In genomic region chr1:181280826-181281225, GRCm38 (mm10) we compare ENCODE assay signal across 14 mouse cellular contexts.
DNase-seq lines count a peak whose midpoint lies in the region; ATAC-seq and TF ChIP-seq lines count a peak whose summit lies in the region.
"Had no signal": no experiment of that assay in that cellular context is flagged by ENCODE, and none has a peak within 500 bp of the region (broad histone marks: within the 10 kb centered on the region; RNA-seq: fewer than 3 reads in every experiment).

No protein-coding gene starts in this region.

- no peaks in the 10 kb centered on the region for H3K36me3 ChIP-seq in heart, embryonic 10.5 days
- H3K36me3 ChIP-seq in lung, embryonic 14.5 days (ENCODE audit: insufficient read depth) = no peaks in the 10 kb centered on the region
- no peaks in the 10 kb centered on the region for H3K36me3 ChIP-seq in splenic B cell, adult 2 months (ENCODE audit: control insufficient read depth, insufficient read depth, low read length, poor library complexity, severe bottlenecking)
- H3K36me3 ChIP-seq: embryonic facial prominence, embryonic 10.5 days; midbrain, embryonic 13.5 days had no signal

- no peak overlapping the region for H3K4me3 ChIP-seq in heart, embryonic 10.5 days
- H3K4me3 ChIP-seq in lung, embryonic 14.5 days (ENCODE audit: low read depth, low read length) = no peak overlapping the region
- H3K4me3 ChIP-seq: embryonic facial prominence, embryonic 10.5 days; heart, adult 2 months; midbrain, embryonic 13.5 days had no signal

- no peak overlapping the region for H3K4me2 ChIP-seq in lung, embryonic 14.5 days
- H3K4me2 ChIP-seq: midbrain, embryonic 13.5 days had no signal

- no peaks in the 10 kb centered on the region for H3K9me3 ChIP-seq in heart, embryonic 10.5 days
- no peaks in the 10 kb centered on the region for H3K9me3 ChIP-seq in lung, embryonic 14.5 days (ENCODE audit: low read depth, low read length)
- H3K9me3 ChIP-seq: embryonic facial prominence, embryonic 10.5 days; midbrain, embryonic 13.5 days had no signal

- H3K9ac ChIP-seq in lung, embryonic 14.5 days = no peak overlapping the region
- H3K9ac ChIP-seq: midbrain, embryonic 13.5 days had no signal

- DNase-seq in heart, embryonic 10.5 days (ENCODE audit: low spot score) = peak; percentile 55
- DNase-seq in heart, postnatal 14 days = no peak
- DNase-seq in lung, embryonic 14.5 days = no peak
- DNase-seq in lung, postnatal 4 days = no peak
- DNase-seq in brain, adult 2 months (ENCODE audit: low read depth, low spot score) = peak; percentile 12
- DNase-seq in splenic B cell, adult 2 months (ENCODE audit: low read depth, low spot score) = peak; percentile 26
- DNase-seq in right cerebral cortex, adult 18-20 months = no peak
- DNase-seq in urinary bladder, postnatal 25 days (ENCODE audit: low spot score) = no peak
- DNase-seq: cerebellum, postnatal 14 days; heart, adult 2 months; heart, postnatal 10 days; lung, postnatal 14 days had no signal

- TF ChIP-seq CTCF in lung, embryonic 14.5 days (IDR thresholded peaks at IDR 0.05; ENCODE audit: low read depth) = peak; percentile 21

- intact Hi-C loops in heart, postnatal 14 days (cut with DNase I) = no loop called here

- peaks cover 2% of the 10 kb centered on the region; the same call in 1 of the 2 replicates for H3K27me3 ChIP-seq in heart, embryonic 10.5 days (ENCODE audit: insufficient read depth, poor library complexity, severe bottlenecking)
- no peaks in the 10 kb centered on the region for H3K27me3 ChIP-seq in lung, embryonic 14.5 days (ENCODE audit: insufficient read depth, low read length)
- no peaks in the 10 kb centered on the region for H3K27me3 ChIP-seq in splenic B cell, adult 2 months (ENCODE audit: control insufficient read depth, insufficient read depth, low read length, poor library complexity, severe bottlenecking)
- H3K27me3 ChIP-seq: midbrain, embryonic 13.5 days had no signal

- ATAC-seq in lung, embryonic 14.5 days (ENCODE audit: insufficient read depth) = no peak
- ATAC-seq: midbrain, embryonic 13.5 days had no signal

- no peaks in the 10 kb centered on the region for H3K4me1 ChIP-seq in heart, embryonic 10.5 days
- no peaks in the 10 kb centered on the region for H3K4me1 ChIP-seq in lung, embryonic 14.5 days (ENCODE audit: insufficient read depth)
- H3K4me1 ChIP-seq: embryonic facial prominence, embryonic 10.5 days; midbrain, embryonic 13.5 days had no signal

- WGBS in heart, embryonic 10.5 days = 85% methylated on average over 5 of the region's 5 CpGs
- whole genome bisulfite sequencing in lung, embryonic 14.5 days = 83% methylated on average over 5 of the region's 5 CpGs

- no peak overlapping the region for H3K27ac ChIP-seq in heart, embryonic 10.5 days
- H3K27ac ChIP-seq in lung, embryonic 14.5 days (ENCODE audit: low read depth) = no peak overlapping the region
- H3K27ac ChIP-seq: embryonic facial prominence, embryonic 10.5 days; heart, adult 2 months; midbrain, embryonic 13.5 days had no signal

Comparison
In these comparisons a context has a peak if more than half of its experiments do, and no peak if none do; other contexts are left out.
1. DNase-seq: peak in heart, embryonic 10.5 days (single experiment), brain, adult 2 months (single experiment) and splenic B cell, adult 2 months (single experiment); none in heart, postnatal 14 days (0 of 2), lung, embryonic 14.5 days (single experiment), lung, postnatal 4 days (0 of 2), right cerebral cortex, adult 18-20 months (single experiment) and urinary bladder, postnatal 25 days (single experiment).